Mouse (Mus musculus): ENCODE measurements at regions not wholly inside any gene's neighbourhood (a gene's known extent, or its start where the extent isn't known, plus 50 kb on each side); places are given as distances from the start of the nearest gene placed in this dataset.

- TF ChIP-seq CTCF (IDR thresholded peaks at IDR 0.05; ENCODE audit: low read depth) (no peak), EP300 (IDR thresholded peaks at IDR 0.05; ENCODE audit: low read depth) (no peak)
Observed at GRCm38 (mm10) chr16:30687225-30687624, 87.7 kb downstream of the Fam43a start.

Data from liver, postnatal 0 days (tissue).